Mouse (Mus musculus) hindbrain, embryonic 16.5 days (tissue): ENCODE data around the gene Chil4. TPM values are rescaled to one million over a fixed set of nuclear protein-coding genes. Genes with fewer than 3 reads are reported as not detected.
"Not testable (repeated sequence)": the region's sequence is repeated elsewhere in the genome, so short reads cannot be mapped to it uniquely, and the experiment has no call there.

Source experiments
- ATAC-seq: fragments of 200-750 bp; cut with Nextera tagmentation; 2 replicates; pipeline ENCODE4 v1.8.0; 2017; ENCODE audit warnings: moderate TSS enrichment, moderate library complexity
- H3K27ac ChIP-seq: fragments of 300-500 bp; sonication (generic); 2 replicates; pipeline ENCODE4 v1.5.1; 2014; ENCODE audit warnings: low read depth, mild to moderate bottlenecking, control low read depth, low read length, moderate library complexity
- H3K27me3 ChIP-seq: fragments of 300-500 bp; sonication (generic); replicated peaks from 2 replicates; pipeline ENCODE4 v1.6.1; 2014; ENCODE audit warnings: low read length; ENCODE audit not compliant: control insufficient read depth, insufficient read depth
- H3K36me3 ChIP-seq: fragments of 300-500 bp; sonication (generic); 2 replicates; pipeline ENCODE4 v1.6.1; 2014; ENCODE audit warnings: mild to moderate bottlenecking, low read length, moderate library complexity, mixed read lengths; ENCODE audit not compliant: control insufficient read depth, insufficient read depth
- H3K4me1 ChIP-seq: fragments of 300-500 bp; sonication (generic); 2 replicates; pipeline ENCODE4 v1.6.1; 2014; ENCODE audit warnings: low read depth, low read length; ENCODE audit not compliant: control insufficient read depth, insufficient read depth
- H3K4me2 ChIP-seq: fragments of 300-500 bp; sonication (generic); 2 replicates; pipeline ENCODE4 v1.6.1; 2014; ENCODE audit warnings: mild to moderate bottlenecking, low read length, control low read depth, moderate library complexity
- H3K4me3 ChIP-seq: fragments of 300-500 bp; sonication (generic); 2 replicates; pipeline ENCODE4 v1.5.1; 2014; ENCODE audit warnings: mild to moderate bottlenecking, low read length, control low read depth, moderate library complexity
- H3K9ac ChIP-seq: fragments of 300-500 bp; sonication (generic); 2 replicates; pipeline ENCODE4 v1.6.1; 2014; ENCODE audit warnings: low read depth, mild to moderate bottlenecking, control low read depth, low read length, moderate library complexity
- H3K9me3 ChIP-seq: fragments of 300-500 bp; sonication (generic); 2 replicates; pipeline ENCODE4 v1.6.1; 2014; ENCODE audit warnings: mild to moderate bottlenecking, low read length, moderate library complexity; ENCODE audit not compliant: control insufficient read depth
- WGBS: fragments of 180-500 bp; shearing (Covaris S2); extraction: QIAGEN DNeasy Blood & Tissue Kit; methylation state at CpG from one replicate; pipeline ENCODE4 v1.1.7; 2014; 5-methylcytosine and 5-hydroxymethylcytosine counted together
- polyA plus RNA-seq: library from polyadenylated mRNA; unstranded; fragments of >200 nt; fragmentation: Nextera tagmentation; extraction: Ambion mirVana; gene quantifications from 2 replicates; pipeline ENCODE4 v1.2.1, GENCODE M21; 2015

Gene Chil4
- polyA plus RNA-seq, 1 experiment from 2014 or later, result not detected

GRCm38 (mm10) chr3:106223391-106223790 is 4.1 kb upstream of the Chil4 start:
- ATAC-seq, H3K4me1 ChIP-seq, H3K27ac ChIP-seq, H3K4me3 ChIP-seq, H3K9ac ChIP-seq, H3K9me3 ChIP-seq, H3K36me3 ChIP-seq, H3K4me2 ChIP-seq, H3K27me3 ChIP-seq: not testable (repeated sequence)
- WGBS, result 81% methylated on average over 3 of the region's 3 CpGs

- H3K4me3 ChIP-seq, result no peak overlapping the region
- H3K9me3 ChIP-seq, result no peaks in the 10 kb centered on the region
- no peaks in the 10 kb centered on the region for H3K36me3 ChIP-seq
- WGBS, result 100% methylated on average over 1 of the region's 1 CpGs
- H3K27ac ChIP-seq, result no peak overlapping the region
- ATAC-seq, result no peak
- no peak overlapping the region for H3K9ac ChIP-seq
- H3K4me2 ChIP-seq, result no peak overlapping the region
- H3K4me1 ChIP-seq, result no peaks in the 10 kb centered on the region
- H3K27me3 ChIP-seq, result no peaks in the 10 kb centered on the region
Observed at GRCm38 (mm10) chr3:106221625-106222265, 2.4 kb upstream of the Chil4 start.

DNA sequence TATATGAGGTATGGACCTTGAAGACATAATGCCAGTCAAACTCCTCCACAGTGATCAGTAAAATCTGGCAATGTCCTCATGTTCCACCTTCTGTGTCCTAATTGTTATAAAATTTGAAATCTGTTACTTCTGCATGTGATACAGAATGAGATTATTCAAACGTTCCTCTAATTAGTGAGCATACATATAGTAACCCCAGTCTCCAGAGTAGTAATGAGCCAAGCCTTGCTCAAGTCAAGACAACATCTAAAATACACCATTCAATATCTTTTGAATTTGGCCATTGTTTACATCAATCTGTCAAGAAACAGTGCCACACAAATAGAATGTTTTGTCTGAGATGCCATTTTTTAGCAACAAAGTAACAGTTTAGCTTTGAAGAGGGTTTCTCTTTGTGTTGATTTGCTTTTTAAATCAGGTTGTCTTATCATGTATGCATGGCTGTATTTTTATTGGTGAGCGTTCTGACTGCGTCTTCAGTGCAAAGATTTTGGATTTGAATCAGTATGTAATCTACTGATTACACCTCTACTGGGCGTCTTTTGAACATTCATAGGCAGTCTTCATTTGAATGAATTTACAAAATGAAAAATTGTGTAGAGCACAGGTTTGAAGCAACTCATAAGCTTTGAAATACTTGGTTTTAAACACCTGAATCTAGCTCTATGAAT is 888 bp downstream of the Chil4 start:
- not testable (repeated sequence) for H3K4me2 ChIP-seq, H3K4me1 ChIP-seq, H3K4me3 ChIP-seq, H3K9ac ChIP-seq, H3K36me3 ChIP-seq, H3K27ac ChIP-seq, H3K27me3 ChIP-seq, ATAC-seq, H3K9me3 ChIP-seq
- 85% methylated on average over 4 of the region's 4 CpGs for WGBS

DNA sequence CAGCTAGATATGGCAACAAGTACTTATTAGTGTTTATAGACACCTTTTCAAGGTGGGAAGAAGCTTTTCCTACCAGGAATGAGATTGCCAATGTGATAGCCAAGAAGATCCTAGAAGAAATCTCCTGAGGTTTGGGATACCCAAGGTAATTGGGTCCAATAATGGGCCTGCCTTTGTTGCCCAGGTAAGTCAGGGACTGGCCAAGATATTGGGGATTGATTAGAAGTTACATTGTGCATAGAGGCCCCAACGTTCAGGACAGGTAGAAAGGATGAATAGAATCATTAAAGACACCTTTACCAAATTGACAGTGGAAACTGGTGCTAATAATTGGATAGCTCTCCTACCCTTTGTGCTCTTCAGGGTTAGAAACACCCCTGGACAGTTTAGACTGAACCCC is 21.3 kb downstream of the Chil4 start:
- H3K36me3 ChIP-seq, H3K27ac ChIP-seq, H3K4me2 ChIP-seq, H3K4me1 ChIP-seq, H3K4me3 ChIP-seq, H3K27me3 ChIP-seq, H3K9me3 ChIP-seq, ATAC-seq, H3K9ac ChIP-seq: not testable (repeated sequence)
- WGBS, result 70% methylated on average over 1 of the region's 1 CpGs

DNA sequence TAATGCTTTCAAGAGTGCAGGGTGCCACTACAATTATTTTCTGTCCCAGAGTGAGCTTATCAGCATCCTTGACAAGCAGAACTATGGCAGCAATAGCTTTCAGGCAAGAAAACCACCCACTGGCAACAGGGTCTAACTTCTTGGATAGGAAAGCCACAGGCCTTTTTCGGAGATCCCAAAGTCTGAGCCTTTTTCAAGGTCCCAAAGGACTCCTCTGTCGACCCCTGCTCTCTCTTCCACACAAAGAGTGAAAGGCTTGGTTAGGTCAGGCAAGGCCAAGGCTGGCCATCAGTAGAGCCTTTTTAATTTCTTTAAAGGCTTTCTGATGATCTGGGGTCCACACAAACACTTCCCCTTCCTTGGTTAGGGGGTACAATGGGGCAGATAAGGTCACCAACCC is 22.1 kb downstream of the Chil4 start:
- H3K9me3 ChIP-seq, H3K36me3 ChIP-seq, H3K4me3 ChIP-seq, H3K4me1 ChIP-seq, H3K4me2 ChIP-seq, H3K27ac ChIP-seq, H3K9ac ChIP-seq, ATAC-seq, H3K27me3 ChIP-seq: not testable (repeated sequence)
- WGBS, result 72% methylated on average over 2 of the region's 2 CpGs

DNA sequence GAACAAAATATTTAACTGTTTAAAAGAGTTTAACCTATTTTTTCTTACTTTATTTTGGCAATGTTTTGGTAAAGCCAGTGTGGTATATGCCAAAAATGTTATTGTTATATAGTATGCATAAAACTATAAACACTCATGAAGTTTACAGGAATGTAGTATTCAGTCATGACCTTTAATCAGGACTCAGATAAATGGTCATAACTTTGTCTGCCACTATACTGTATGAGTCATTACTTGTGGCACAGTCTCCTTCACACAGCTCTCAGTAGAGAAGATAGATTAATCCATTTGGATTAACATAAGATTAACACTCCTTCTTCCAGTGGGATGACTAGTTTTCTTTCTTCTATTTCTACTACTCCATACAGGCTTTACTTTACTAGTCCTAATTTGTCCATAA is 23.0 kb downstream of the Chil4 start:
- ATAC-seq, result no peak
- no peak overlapping the region for H3K4me3 ChIP-seq
- H3K36me3 ChIP-seq, result no peaks in the 10 kb centered on the region
- no peak overlapping the region for H3K4me2 ChIP-seq
- no peaks in the 10 kb centered on the region for H3K4me1 ChIP-seq
- H3K9ac ChIP-seq, result no peak overlapping the region
- peaks cover 6% of the 10 kb centered on the region for H3K9me3 ChIP-seq
- no peak overlapping the region for H3K27ac ChIP-seq
- no peaks in the 10 kb centered on the region for H3K27me3 ChIP-seq

DNA sequence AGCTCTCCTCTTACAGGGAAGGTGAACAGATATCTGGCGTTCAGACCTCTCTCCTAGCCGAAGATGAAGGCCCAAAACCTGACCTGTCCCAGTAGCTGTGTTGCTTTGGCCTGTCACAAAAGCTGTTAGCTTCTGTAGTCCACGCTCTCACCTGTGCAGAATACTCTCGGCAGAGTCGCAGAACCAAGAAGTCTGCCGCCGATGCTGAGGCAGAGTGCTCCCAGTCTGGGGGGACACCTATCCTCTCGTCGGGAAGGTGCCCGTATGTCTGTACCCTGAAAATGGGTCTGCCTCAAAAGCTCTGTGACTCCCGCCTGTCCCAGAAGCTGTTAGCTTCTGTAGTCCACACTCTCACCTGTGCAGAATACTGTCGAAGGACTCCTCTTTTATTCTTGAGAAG is 23.8 kb downstream of the Chil4 start:
- no peak overlapping the region for H3K4me2 ChIP-seq
- H3K9me3 ChIP-seq, result peaks cover 6% of the 10 kb centered on the region
- ATAC-seq, result no peak
- H3K36me3 ChIP-seq, result no peaks in the 10 kb centered on the region
- H3K4me3 ChIP-seq, result no peak overlapping the region
- no peaks in the 10 kb centered on the region for H3K4me1 ChIP-seq
- H3K27ac ChIP-seq, result no peak overlapping the region
- 95% methylated on average over 12 of the region's 12 CpGs for WGBS
- H3K27me3 ChIP-seq, result no peaks in the 10 kb centered on the region
- H3K9ac ChIP-seq, result no peak overlapping the region

GRCm38 (mm10) chr3:106187991-106188390 is 31.3 kb downstream of the Chil4 start:
- Histone ChIP-seq H3K27me3 (no peaks in the 10 kb centered on the region), H3K9ac (no peak overlapping the region), H3K4me1 (no peaks in the 10 kb centered on the region), H3K4me3 (no peak overlapping the region), H3K36me3 (no peaks in the 10 kb centered on the region), H3K9me3 (no peaks in the 10 kb centered on the region; the same call in 1 of the 2 replicates), H3K4me2 (no peak overlapping the region), H3K27ac (no peak overlapping the region)
- WGBS, result 86% methylated on average over 2 of the region's 2 CpGs
- ATAC-seq, result no peak

GRCm38 (mm10) chr3:106177509-106178189 is 41.7 kb downstream of the Chil4 start:
- Histone ChIP-seq H3K4me1 (no peaks in the 10 kb centered on the region), H3K9me3 (no peaks in the 10 kb centered on the region), H3K9ac (no peak overlapping the region), H3K4me2 (no peak overlapping the region), H3K27ac (no peak overlapping the region), H3K4me3 (no peak overlapping the region), H3K27me3 (no peaks in the 10 kb centered on the region), H3K36me3 (no peaks in the 10 kb centered on the region)
- ATAC-seq, result no peak
- WGBS, result 83% methylated on average over 13 of the region's 13 CpGs
